Mouse (Mus musculus): Measurements from ENCODE around the gene Ndufb4.

The Ndufb4 gene

GRCm38 (mm10) chr16:37637802-37638201 is 16.5 kb downstream of the Ndufb4 start:
- no peak for DNase-seq (ENCODE audit: extremely low read depth, low read depth, low spot score)

GRCm38 (mm10) chr16:37636107-37636506 is 18.1 kb downstream of the Ndufb4 start:
- no peak for DNase-seq (ENCODE audit: extremely low read depth, low read depth, low spot score)

GRCm38 (mm10) chr16:37635095-37635494 is 19.2 kb downstream of the Ndufb4 start:
- DNase-seq (ENCODE audit: extremely low read depth, low read depth, low spot score) = no peak

GRCm38 (mm10) chr16:37634578-37634977 is 19.7 kb downstream of the Ndufb4 start:
- DNase-seq (ENCODE audit: extremely low read depth, low read depth, low spot score) = no peak

GRCm38 (mm10) chr16:37629011-37629410 is 25.2 kb downstream of the Ndufb4 start:
- DNase-seq (ENCODE audit: extremely low read depth, low read depth, low spot score) = no peak

GRCm38 (mm10) chr16:37628336-37628735 is 25.9 kb downstream of the Ndufb4 start:
- no peak for DNase-seq (ENCODE audit: extremely low read depth, low read depth, low spot score)

GRCm38 (mm10) chr16:37626388-37626949 is 27.8 kb downstream of the Ndufb4 start:
- DNase-seq (ENCODE audit: extremely low read depth, low read depth, low spot score) = no peak

- DNase-seq (ENCODE audit: extremely low read depth, low read depth, low spot score) = no peak
Measured at GRCm38 (mm10) chr16:37622919-37623318, 31.3 kb downstream of the Ndufb4 start.

- DNase-seq (ENCODE audit: extremely low read depth, low read depth, low spot score) = no peak
Measured at GRCm38 (mm10) chr16:37622403-37622802, 31.9 kb downstream of the Ndufb4 start.

GRCm38 (mm10) chr16:37617695-37618094 is 36.6 kb downstream of the Ndufb4 start:
- DNase-seq (ENCODE audit: extremely low read depth, low read depth, low spot score) = no peak

- DNase-seq (ENCODE audit: extremely low read depth, low read depth, low spot score) = no peak
Measured at GRCm38 (mm10) chr16:37616104-37616503, 38.1 kb downstream of the Ndufb4 start.

- no peak for DNase-seq (ENCODE audit: extremely low read depth, low read depth, low spot score)
Measured at GRCm38 (mm10) chr16:37615429-37615828, 38.8 kb downstream of the Ndufb4 start.

GRCm38 (mm10) chr16:37614540-37614939 is 39.7 kb downstream of the Ndufb4 start:
- DNase-seq (ENCODE audit: extremely low read depth, low read depth, low spot score) = no peak

- DNase-seq (ENCODE audit: extremely low read depth, low read depth, low spot score) = no peak
Measured at GRCm38 (mm10) chr16:37612013-37612412, 42.2 kb downstream of the Ndufb4 start.

GRCm38 (mm10) chr16:37611072-37611471 is 43.2 kb downstream of the Ndufb4 start:
- DNase-seq (ENCODE audit: extremely low read depth, low read depth, low spot score) = no peak

GRCm38 (mm10) chr16:37610333-37610732 is 43.9 kb downstream of the Ndufb4 start:
- no peak for DNase-seq (ENCODE audit: extremely low read depth, low read depth, low spot score)

- DNase-seq (ENCODE audit: extremely low read depth, low read depth, low spot score) = no peak
Measured at GRCm38 (mm10) chr16:37604243-37604642, 50.0 kb downstream of the Ndufb4 start.

- DNase-seq (ENCODE audit: extremely low read depth, low read depth, low spot score) = no peak
Measured at GRCm38 (mm10) chr16:37603431-37603830, 50.8 kb downstream of the Ndufb4 start.

GRCm38 (mm10) chr16:37599326-37599725 is 54.9 kb downstream of the Ndufb4 start:
- no peak for DNase-seq (ENCODE audit: extremely low read depth, low read depth, low spot score)

- no peak for DNase-seq (ENCODE audit: extremely low read depth, low read depth, low spot score)
Measured at GRCm38 (mm10) chr16:37598463-37598862, 55.8 kb downstream of the Ndufb4 start.

GRCm38 (mm10) chr16:37597412-37597811 is 56.8 kb downstream of the Ndufb4 start:
- DNase-seq (ENCODE audit: extremely low read depth, low read depth, low spot score) = no peak

All from fat pad, adult 2 months (tissue).